Mouse (Mus musculus) c-Kit-positive CD71-negative TER-119-negative erythroid progenitor cells, embryonic 14.5 days (primary cell): ENCODE measurements at regions not wholly inside any gene's neighbourhood (a gene's known extent, or its start where the extent isn't known, plus 50 kb on each side); places are given as distances from the start of the nearest gene placed in this dataset.
A peak's percentile ranks its signal among the peaks of the same experiment; 100 is the strongest.
"Not testable (repeated sequence)": the region's sequence is repeated elsewhere in the genome, so short reads cannot be mapped to it uniquely, and the experiment has no call there.

ENCODE experiments used
- DNase-seq: peaks from one replicate; pipeline ENCODE4 v3.0.0-alpha.2; 2013; ENCODE audit warnings: low read depth

DNA sequence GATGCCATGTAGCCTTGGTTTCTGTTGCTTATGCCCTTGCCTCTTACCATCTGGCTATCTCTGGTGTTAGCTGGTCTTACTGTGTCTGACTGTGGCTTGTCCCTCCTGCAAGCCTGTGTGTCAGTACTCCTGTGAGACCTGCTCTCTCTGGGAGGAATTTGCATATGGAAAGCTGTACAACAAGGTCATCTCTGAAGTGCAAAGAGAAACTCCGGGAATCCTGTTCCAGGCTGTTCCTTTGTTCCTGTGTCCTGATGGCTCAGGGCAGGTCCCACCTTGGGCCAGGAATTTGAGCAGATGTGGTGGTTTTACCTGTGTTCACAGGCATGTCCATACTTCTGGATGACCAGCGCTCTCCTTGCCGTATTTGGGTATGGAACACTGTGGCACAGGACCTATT, 218.6 kb upstream of the Nsun6 start:
- no peak for DNase-seq

DNA sequence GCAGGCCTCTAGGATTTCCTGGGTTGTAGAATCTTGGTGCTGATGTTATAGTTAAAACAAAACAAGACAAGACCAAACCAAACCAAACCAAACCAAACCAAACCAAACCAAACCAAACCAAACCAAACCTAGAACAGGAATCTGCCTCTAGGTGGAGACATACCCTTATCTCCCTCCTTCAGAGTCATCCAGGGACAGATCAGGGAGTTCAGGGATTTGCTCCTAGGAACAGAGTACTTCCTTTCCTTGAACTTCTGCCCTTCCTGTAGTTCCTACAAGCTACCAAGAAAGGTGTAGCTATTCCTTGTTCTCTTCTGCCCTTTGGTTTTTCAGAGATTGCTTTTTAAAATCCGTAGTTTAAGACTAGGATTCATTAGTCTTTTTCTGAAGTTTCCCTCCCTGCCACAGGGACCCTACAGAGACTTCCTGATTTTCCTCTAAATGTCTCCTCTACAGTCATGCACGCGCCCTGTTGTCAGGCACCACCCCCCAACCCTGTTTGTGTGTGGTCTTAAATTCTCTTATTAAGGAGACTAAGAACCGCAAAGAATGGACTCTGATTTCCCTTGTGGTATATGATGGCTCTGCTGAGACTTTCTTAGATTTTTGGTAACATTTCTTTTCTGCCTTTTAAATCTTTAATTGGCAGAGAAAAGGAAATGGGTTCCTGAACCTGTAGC, 205.8 kb upstream of the Nsun6 start:
- DNase-seq = no peak

DNA sequence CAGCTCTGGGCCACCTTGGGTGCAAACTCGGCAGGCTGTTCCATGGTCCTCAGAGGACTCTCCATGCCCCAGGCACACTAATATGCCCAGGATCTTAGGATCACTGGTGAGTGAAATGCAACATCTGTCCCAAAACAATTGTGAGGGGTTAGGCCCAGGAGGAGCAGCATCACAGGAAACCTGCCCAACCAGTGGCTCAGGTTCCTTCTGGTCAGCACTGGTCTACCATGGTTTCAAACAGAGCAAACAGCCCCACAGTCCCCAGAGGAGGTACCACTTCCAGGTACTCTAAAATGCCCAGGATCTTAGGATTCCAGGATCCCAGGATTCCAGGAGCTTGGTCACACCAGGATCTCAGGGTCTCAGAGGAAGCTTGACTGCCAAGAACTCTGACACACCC, 187.4 kb upstream of the Nsun6 start:
- DNase-seq = not testable (repeated sequence)

DNA sequence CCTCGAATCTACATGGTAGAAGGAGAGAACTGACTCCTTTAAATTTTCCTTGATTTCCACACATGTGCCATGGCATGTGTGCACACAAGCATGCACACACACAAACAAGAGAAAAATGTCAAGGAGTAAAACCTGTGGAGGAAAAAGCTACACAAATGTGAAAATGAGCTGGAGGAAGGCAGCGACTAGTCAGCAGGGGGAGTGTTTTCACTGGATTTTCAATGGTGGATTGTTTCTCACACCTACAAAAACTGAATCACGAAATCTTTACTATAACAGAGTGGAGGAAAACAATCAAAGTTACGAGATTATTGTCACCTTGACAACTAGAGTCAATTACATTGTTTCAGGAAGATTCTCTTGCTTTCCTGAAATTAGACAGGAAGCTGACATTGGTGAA, 167.0 kb upstream of the Nsun6 start:
- no peak for DNase-seq

DNA sequence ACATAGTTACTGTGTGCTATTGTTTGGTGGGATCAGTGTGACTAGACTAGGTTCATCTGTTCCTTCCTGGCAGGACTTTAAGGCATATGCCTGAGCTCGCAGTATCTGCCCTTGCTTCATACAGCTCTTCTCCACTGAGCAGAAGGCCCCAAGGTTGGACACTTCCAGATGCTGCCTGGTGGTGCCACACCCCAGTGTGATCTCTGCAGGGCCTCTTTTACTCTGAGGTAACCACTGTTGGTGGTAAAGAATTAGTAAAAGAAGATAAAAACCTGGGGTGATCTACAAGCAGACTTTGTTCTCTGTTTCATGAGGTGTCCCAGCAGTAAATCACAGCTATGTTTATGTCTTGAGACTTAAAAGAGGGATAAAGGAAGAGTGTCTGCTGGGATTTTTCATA, 133.2 kb upstream of the Nsun6 start:
- DNase-seq = no peak

DNA sequence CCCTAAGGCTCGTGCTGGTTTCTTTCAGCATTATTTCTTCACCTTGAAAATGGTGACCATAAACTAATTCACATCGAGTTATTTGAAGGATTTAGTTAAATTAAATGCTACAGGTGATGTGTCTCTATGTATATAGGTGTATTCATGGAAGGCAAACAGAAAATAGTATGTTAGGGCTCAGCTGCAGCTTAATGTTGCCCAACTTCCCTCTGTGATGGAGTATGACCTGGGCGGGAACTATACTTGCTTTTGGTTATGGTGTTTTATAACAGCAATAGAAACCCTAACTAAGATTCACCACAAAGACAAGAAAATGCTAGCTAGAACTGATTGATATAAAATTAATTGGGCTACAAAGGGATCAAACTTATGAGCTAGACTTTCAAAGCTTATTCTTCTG, 126.1 kb upstream of the Nsun6 start:
- DNase-seq = no peak

DNA sequence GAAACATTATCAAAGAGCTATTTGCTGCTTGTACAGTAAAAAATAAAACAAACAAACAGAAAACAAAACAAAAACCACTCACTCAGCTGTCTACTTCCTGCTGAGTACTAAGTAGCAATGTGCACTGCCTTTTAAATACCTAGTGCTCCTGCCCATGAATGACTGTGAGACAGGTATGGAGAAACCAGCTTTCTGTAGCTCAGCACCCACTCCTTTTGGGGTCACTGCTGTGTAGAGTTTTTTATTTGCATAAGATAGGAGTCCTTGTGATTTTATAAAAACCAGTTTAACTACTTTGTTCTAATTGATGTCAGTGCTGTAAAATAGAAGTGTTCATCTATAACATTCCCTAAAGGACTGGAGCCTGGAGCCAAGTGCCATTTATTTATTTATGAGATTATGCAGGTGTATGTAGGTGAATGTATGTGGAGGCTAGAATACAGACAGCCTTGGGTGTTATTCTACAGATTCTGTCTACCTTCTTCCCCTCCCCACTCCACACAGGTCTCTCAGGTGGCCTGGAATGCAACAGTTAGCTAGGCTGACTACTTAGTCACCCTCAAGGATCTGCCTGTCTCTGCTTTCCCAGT, 111.7 kb upstream of the Nsun6 start:
- DNase-seq = no peak

DNA sequence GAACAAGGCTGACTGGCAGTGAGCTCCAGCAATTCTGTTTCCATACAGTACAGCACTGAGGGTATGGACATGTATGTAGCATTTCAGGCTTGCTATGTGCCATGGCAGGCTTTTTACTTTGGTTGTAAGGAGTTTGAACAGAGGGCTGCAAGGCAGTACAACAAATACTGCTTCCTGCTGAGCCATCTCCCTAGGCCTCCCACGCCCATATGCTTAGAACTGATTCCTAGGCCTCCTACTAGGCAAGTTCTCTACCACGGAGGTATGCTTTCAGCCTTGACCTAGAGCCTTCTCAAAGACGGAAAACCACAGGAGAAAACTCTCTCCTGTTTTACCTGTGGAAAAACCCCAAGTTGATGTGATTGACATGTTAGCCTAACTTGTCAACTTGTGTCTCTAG, 111.0 kb upstream of the Nsun6 start:
- no peak for DNase-seq

DNA sequence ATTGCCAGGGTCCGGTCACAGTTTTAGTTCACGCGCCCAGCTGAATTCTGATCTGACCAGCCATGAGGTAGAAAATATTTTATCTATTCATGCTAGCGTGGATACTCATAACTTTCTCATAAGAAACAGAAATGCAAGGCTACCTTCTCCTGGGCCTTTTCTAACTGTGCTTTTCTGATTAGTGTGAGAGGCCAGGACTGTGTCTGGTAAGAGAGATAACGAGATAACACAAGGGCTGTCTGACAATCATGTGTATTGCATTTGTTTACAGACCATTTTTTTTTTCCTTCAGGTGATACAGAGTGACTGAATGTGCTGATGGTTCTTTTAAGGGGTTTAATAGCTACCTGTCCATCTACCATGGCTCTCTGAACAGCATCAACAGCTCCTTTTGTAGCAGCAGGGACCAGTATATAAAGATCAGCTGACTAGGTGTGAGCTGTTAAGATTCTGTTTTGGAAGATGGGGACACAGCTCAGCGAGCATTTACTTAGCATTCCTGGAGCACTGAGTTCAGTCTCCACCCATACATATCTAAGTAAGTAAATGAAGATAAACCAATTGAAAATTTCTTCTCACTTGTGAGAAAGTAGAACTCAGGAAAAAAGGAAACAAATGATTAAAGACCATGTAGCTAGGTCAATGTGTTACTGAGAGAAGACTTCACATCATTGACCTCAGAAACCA, 109.0 kb upstream of the Nsun6 start:
- DNase-seq = peak; percentile 10

DNA sequence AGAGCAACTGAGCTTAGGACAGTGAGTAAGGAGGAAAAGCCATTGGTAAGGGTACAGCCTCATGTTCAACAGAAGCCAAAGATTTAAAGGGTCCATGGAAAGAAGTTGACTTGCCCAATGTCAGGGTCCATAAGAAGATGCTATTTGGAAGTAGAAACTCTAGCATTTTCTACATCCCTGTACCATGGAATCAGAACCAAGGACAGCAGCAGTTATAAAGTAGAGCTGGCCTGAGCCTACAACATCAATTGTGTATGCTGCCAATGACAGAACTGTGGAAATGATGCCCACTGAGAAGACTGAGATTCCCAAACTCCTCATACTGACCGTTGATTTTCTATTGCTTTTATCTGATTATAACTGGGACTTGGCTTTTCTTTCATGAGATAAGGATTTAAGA, 107.0 kb upstream of the Nsun6 start:
- no peak for DNase-seq

DNA sequence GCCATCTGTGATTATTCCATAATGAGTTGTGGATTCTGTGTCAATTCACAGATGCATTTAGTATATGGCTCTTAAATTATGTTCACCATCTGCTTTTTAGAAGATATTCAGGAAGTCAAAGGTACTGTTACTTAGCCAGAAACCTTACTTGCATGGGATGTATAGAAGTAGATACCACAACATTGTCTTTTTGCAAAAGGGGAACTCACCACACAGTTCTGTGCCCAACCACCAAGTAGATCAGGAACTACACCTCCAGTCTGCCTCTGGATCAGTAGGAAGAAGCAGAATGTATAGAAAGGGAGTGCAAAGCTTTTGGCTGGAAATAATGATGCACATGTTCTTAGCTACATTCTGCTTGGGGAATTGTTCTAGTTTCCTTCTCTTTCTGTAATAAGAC, 102.8 kb upstream of the Nsun6 start:
- DNase-seq = no peak

DNA sequence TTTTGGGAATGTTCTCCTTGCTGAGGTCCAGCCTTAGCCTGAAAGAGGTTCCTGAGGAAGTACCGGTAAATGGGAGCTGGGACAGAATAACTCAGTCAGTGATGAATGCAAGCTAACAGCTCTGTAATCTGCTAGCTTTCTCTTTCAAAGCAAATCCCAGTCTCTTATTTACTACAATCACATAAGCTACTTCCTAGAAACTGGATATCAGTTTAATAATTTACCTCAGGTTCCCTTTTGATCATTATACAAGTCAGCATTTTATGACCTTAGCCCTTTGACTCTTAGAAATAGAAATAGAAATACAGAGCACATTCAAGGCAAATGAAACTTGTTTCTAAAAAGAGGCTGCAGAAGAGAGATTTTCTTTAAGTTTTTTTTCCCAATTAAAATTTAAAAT, 96.0 kb upstream of the Nsun6 start:
- no peak for DNase-seq

DNA sequence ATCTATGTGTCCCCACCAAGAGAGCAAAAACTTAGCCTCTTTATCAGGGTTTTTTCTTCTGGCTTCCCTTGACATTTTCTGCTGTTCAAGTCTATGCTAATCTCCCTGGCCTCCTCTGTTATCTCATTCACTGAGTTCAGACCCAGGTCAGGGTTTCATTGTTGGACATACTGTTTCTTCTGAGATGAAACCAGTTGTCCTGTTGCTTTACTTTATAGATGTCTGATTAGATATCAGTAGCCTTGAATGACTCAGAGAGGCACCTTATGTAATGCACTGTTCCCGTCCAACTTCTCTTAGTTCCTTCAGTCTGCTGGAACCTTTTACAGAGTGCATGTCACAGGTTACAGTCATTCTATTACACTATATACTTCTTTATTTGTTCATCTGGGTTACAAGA, 93.5 kb upstream of the Nsun6 start:
- no peak for DNase-seq

DNA sequence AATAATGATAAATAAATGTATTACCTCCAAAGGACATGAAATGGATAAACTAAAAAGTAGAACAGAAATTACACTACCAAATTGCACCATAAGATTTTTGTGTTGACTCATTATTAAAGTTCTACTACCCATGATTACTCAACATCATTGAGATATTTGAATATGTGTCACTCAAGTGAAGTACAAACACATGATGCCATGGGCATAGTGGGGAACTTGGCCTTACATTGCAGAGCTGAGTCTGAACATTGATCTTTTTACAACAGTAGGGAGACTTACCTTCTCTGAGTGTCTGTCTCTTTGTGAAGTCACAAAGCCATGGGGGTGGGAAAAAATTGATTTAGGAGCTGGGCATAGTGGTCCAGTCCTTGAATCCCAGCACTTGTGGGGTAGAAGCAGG, 92.1 kb upstream of the Nsun6 start:
- DNase-seq = no peak

DNA sequence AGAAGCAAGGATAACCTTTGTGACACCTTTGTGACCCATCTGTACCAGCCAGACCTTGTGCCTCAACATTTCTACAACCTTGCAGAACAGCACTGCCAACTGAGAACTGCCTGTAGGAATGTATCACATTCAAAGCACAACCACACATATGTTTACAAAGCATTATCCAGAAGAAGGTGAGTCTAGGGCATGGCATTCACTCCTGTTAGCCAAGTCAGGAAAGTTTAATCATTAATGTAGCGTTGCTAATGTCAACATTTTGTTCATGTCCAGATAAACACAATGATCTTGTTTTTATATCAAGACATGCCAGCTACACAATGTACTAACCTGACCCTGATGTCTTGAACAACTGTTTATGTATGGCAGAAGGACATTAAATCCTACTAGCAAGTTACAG, 91.5 kb upstream of the Nsun6 start:
- no peak for DNase-seq

DNA sequence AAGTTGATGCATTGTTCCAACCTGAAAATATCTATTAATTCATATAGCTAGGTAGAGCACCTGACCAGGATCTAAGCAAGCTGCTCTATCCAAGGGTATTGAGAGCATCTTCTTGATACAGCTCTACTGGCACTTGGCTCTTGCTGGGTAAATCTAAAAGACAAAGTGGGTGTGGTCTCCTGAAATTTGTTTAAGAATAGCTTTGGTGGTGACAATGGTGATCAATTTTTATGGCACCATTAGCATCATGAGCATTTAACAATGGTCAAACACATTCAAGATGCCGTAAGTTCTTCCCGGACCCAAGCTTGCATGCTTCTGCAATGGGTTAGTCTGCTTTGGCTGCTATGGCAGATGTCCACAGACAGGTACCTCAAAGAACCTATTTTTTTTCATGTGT, 89.9 kb upstream of the Nsun6 start:
- no peak for DNase-seq

DNA sequence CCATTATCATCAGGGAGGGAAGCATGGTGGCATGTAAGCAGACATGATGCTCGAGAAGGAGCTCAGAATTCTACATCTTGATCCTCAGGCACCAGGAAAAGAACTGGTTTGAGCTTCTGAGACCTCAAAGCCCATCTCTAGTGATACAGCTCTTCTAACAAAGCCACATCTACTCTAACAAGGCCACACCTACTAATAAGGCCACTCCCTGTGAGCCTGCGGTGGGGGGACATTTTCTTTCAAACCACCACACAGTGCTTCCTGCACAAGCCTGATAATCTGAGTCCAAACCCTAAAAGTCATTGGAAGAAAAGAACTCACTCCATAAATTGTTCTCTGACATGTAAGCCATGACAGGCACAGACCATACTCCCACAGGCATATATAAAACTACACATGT, 85.0 kb upstream of the Nsun6 start:
- DNase-seq = no peak
